Mouse (Mus musculus): ENCODE measurements around the gene Pdik1l. TPM values are rescaled to one million over a fixed set of nuclear protein-coding genes. Genes with fewer than 3 reads are reported as not detected.

The Pdik1l gene
- total RNA-seq, 2 experiments from 2014 or later = 5.8 to 8.4 TPM

DNA sequence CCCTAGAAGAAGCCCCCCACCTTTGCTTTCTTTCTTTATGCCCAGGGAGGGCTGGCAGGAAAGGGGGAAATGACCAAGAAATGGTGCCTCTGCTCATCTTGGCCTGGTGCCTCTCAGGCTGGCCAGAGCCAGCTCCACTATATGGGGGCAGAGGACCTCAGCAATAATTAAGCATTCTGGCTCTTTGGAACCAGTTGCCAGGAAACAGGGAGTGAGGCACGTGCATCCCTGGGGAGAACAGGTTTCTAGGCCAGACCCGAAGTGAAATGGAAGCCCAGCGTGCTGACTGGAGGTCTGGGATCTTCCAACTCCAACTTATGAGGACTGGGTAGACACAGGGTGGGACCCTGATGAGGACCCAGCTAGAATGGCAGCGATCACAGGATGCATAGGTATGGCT lies 41.4 kb downstream of the Pdik1l start:
- no peak for DNase-seq (ENCODE audit: low spot score)
- intact Hi-C loops (cut with DNase I) = loop anchor here (5.0 to 10.0 kb wide), 2 partner anchors 229 to 244 kb away; partner anchors contain the start of gene Dhdds

DNA sequence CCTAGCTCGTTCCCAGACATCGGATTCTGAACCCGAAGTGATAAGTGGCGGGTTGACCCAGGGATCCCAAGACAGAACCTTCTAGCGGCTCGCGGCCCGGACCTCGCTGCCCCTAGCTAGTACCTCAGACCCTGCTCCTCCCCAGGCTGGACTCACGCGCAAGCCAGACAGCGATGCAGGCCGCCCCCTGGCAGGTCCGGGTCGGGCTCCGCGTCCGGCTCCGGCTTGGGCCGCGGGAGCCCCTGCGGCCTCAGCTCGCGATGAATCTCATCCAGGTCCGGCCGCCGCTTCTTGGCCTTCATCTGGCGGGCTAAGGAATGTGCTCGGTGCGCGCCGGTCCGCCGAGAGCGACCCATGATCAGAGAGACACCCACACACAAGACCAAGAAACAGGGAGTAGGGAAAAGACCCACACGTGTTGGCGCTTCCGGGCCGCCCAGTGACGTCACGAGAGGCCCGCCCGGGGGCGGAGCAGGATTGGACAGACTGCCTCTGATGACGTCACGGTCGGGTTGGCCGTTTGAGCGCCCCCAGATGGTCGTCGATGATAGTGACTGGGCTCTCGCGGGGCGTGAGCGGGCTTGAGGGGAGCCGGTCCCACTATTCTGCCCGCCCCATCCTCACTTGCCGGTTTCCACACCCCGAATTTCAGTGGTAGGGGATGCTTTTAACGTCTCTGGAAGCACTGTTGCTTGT lies 42.4 kb downstream of the Pdik1l start, which contains the start of gene Zfp593:
Gene Zfp593, minus strand, starts transcription at position 445 of the 696 bp plus-strand sequence.
- DNase-seq (ENCODE audit: low spot score) = peak; percentile 88
- intact Hi-C loops (cut with DNase I) = loop anchor here (5.0 to 10.0 kb wide), 2 partner anchors 230 to 243 kb away; partner anchors contain the start of gene Dhdds

DNA sequence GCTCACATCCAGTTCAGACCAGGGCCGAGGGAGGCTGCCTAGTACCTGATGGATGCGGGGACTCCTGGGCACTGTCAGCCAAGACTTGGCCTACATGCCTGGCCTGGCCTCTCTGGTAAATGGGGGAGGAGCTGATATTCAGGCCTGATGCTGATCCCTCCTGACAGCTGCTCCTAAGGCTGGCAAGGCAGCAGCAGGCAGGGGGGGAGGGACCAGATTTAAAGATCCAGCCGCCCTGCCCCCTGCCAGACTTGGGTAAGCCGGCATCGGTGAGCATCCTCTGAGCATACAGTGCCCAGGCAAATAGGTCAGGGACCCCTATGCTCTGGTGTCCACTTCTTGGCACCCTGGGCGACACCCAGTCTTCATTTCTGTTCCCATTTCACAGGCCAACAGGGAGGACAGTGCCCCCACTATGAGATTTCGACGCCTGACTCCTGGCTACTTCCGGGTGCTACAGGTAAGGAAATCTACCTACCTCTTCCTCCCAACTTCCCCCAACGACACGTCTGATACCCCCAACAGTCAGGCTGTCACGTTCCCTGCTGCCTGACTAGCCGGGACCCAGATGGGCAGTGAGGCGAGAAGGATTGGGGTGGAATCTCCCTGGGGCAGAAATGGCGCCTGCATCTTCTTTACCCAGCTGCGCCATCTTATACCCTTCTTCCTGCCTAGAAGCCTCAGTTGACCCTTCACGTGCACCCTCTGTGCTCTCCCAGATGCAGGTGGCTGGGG lies 44.0 kb downstream of the Pdik1l start, which contains the start of gene E130218I03Rik:
Gene E130218I03Rik, plus strand, starts transcription at position 147 of the 735 bp plus-strand sequence.
- intact Hi-C loops (cut with DNase I) = loop anchor here (10.0 kb wide), 1 partner anchor 231 kb away; no protein-coding TSS in a partner anchor
- DNase-seq (ENCODE audit: low spot score) = no peak

DNA sequence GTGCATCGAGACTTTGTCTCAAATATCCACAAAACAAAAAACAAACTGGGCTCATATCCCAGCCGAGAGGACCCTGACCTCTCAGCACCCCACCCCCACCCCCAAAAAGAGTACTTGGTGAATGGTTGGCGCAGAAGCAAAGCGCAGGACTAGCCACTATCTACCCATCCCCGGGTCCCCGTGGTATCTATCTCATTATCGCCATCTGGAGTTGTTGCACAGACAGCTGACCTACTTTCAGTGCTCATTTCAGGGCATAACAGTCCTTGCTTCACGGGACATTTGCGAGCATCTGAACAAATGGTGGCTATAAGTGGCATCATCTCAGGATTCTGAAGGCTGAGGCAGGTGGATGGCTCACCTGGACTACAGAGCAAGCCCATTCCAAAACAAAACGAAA lies 49.0 kb downstream of the Pdik1l start:
- no peak for DNase-seq (ENCODE audit: low spot score)
- intact Hi-C loops (cut with DNase I) = no loop called here

DNA sequence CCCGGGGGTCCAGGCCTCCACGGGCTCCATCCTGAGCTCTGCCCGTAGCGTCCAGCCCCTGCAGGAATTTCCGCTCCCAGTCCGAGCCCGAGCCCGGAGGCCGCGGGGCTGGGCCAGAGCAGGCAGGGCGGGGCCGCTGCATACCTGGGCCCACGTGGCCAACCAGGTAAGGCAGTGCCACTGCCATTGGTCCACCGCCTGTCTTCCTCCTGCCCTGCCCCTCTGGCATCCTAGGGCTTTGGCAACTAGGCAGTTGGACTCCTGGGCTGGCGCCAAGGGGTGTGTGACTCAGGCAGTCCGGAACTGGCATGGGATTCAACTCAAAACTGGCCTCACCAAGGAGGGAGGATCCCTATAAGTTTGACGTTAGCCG lies 49.4 kb downstream of the Pdik1l start, which contains the start of gene Cnksr1:
Gene Cnksr1, minus strand, starts transcription at position 121 of the 373 bp plus-strand sequence.
- DNase-seq (ENCODE audit: low spot score) = peak; percentile 56
- intact Hi-C loops (cut with DNase I) = no loop called here

DNA sequence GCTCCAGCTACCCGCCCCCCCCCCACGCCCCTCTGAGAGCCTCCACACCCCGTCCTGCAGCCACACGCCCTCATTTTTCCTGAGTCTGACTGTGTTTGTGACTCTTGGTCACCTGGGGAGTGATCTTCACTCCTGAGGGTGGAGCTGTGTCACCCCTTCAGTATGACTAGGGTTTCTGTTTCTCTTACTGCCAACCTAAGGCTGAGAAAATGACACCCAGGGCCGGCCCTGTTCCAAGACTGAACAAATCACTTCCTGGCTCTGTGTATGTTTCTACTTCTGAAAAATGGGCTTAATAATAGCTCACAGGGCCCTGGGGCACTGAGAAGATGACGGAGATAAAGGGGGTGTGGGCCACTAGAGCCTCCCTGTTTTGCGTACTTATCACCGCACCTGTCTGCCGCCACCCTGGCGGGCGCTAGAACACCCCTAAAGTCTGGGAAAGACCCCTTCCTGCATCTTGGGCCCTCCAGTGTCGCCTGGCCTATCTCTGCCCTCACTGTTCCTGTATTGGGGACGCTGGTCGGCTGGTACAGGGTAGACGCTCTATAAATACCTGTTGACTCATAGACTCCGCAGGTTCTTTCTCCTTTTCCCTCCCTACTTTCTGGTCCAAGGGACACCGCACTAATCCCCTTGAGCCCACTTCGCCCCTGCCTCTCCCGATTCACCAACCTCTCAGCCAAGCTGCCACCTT lies 50.0 kb downstream of the Pdik1l start:
- intact Hi-C loops (cut with DNase I) = no loop called here
- no peak for DNase-seq (ENCODE audit: low spot score)

DNA sequence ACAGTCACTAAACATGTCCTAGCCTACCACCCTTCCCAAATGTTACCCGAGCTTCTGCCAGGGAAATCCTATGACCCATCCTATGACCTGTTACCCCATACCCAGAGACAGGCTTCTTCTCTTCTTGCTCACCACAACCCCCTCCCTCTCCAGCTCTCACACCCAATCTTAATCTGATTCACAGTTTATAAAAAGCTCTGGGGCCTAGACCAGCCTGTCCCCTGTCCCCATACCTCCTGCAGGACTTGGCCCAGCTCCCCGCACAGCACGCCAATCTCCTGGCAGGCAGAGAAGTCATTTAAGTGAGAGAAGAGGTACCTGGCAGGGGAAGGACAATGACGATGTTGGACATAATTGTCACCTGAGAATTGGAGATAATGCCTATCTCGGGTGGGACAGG lies 52.8 kb downstream of the Pdik1l start:
- no peak for DNase-seq (ENCODE audit: low spot score)
- intact Hi-C loops (cut with DNase I) = no loop called here

DNA sequence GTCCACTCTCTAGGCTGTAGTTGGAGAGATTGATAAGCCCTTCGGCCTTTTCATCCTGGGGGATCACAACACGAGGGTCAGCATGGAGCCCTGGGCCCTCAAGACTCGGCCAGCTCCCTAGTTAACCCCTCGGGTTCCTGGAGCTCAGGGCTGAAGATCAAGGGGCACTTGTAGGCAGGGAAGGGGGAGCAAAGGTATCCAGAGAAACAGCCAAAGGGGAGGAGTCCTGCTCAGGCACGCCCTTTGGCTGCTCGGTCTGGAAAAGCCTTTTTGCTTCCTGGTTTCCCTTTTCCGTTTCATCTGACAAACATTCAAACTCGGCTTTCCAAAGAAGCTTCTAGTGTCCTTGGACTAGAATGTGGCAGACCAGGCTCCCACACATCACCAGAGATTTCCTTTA lies 57.3 kb downstream of the Pdik1l start:
- intact Hi-C loops (cut with DNase I) = no loop called here
- DNase-seq (ENCODE audit: low spot score) = no peak

DNA sequence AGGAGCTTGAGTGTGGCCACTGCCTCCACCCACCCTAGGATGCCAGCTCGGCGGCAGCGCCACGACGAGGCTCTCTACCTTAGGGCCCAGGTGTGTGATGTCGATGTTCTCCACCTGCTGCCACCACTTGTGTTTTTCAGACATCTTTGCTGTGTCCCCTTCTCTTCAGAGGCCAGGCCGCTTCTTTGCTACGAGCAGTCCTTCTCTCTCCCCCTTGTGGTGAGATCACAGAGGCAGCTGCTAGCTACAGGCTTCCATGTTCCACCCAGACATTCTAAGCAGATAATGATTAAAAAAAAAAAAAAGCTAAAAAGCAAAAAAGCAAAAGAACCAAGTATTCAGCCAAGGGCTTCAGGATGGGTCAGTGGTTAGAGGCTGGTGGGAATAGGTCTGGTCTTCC lies 60.5 kb downstream of the Pdik1l start, which contains the start of gene Catsper4:
Gene Catsper4, minus strand, starts transcription at position 190 of the 400 bp plus-strand sequence.
- intact Hi-C loops (cut with DNase I) = no loop called here
- DNase-seq (ENCODE audit: low spot score) = no peak

Other genes starting within 250 kb of the Pdik1l start
- not detected for gene Zfp683, start 234.1 kb downstream of the Pdik1l start, total RNA-seq (2021)
- gene Crybg2, start 227.1 kb downstream of the Pdik1l start, total RNA-seq (2021) = not detected
- 1 to 10 TPM; 3.6 to 4.5 TPM for gene Cd52, start 192.8 kb downstream of the Pdik1l start, total RNA-seq (2021)
- 1 to 10 TPM; 1.1 to 1.5 TPM for gene Ubxn11, start 185.3 kb downstream of the Pdik1l start, total RNA-seq (2021)
- gene Sh3bgrl3, start 159.1 kb downstream of the Pdik1l start, total RNA-seq (2021) = 10 to 100 TPM; 38.8 to 41.8 TPM
- 10 to 100 TPM; 45.4 to 46.9 TPM for gene Cep85, start 100.8 kb downstream of the Pdik1l start, total RNA-seq (2021)
- not detected for gene Gm7534, start 84.9 kb downstream of the Pdik1l start, total RNA-seq (2021)
- not detected for gene Catsper4, start 60.5 kb downstream of the Pdik1l start, total RNA-seq (2021)
- 1 to 10 TPM; 2.9 to 3.0 TPM for gene Cnksr1, start 49.5 kb downstream of the Pdik1l start, total RNA-seq (2021)
- not detected for gene E130218I03Rik, start 44.2 kb downstream of the Pdik1l start, total RNA-seq (2021)
- gene Zfp593, start 42.3 kb downstream of the Pdik1l start, total RNA-seq (2021) = 1 to 10 TPM; 3.1 to 3.2 TPM
- not detected for gene Gm30191, start 41.0 kb downstream of the Pdik1l start, total RNA-seq (2021)
- gene Grrp1, start 33.8 kb downstream of the Pdik1l start, total RNA-seq (2021) = 1 to 10 TPM; 6.0 to 7.6 TPM
- gene Trim63, start 27.2 kb upstream of the Pdik1l start, total RNA-seq (2021) = 100 to 1,000 TPM; 215 to 229 TPM
- under 1 TPM; 0.31 to 0.36 TPM for gene Slc30a2, start 55.3 kb upstream of the Pdik1l start, total RNA-seq (2021)
- gene Extl1, start 96.0 kb upstream of the Pdik1l start, total RNA-seq (2021) = 10 to 100 TPM; 18.0 to 19.4 TPM
- 1 to 10 TPM; 7.6 to 9.2 TPM for gene Pafah2, start 108.4 kb upstream of the Pdik1l start, total RNA-seq (2021)
- 10 to 100 TPM; 24.5 to 26.4 TPM for gene Stmn1, start 180.4 kb upstream of the Pdik1l start, total RNA-seq (2021)
- gene Paqr7, start 208.8 kb upstream of the Pdik1l start, total RNA-seq (2021) = 10 to 100 TPM; 16.9 to 17.4 TPM
- gene Aunip, start 223.1 kb upstream of the Pdik1l start, total RNA-seq (2021) = under 1 TPM; 0.34 to 0.47 TPM
- gene Mtfr1l, start 247.5 kb upstream of the Pdik1l start, total RNA-seq (2021) = 100 to 1,000 TPM; 178 to 185 TPM

Data from heart, postnatal 25 days (tissue).